Mouse (Mus musculus): ENCODE measurements around the gene Coa3.
"Not testable (repeated sequence)": the region's sequence is repeated elsewhere in the genome, so short reads cannot be mapped to it uniquely, and the experiment has no call there.

Gene Coa3

DNA sequence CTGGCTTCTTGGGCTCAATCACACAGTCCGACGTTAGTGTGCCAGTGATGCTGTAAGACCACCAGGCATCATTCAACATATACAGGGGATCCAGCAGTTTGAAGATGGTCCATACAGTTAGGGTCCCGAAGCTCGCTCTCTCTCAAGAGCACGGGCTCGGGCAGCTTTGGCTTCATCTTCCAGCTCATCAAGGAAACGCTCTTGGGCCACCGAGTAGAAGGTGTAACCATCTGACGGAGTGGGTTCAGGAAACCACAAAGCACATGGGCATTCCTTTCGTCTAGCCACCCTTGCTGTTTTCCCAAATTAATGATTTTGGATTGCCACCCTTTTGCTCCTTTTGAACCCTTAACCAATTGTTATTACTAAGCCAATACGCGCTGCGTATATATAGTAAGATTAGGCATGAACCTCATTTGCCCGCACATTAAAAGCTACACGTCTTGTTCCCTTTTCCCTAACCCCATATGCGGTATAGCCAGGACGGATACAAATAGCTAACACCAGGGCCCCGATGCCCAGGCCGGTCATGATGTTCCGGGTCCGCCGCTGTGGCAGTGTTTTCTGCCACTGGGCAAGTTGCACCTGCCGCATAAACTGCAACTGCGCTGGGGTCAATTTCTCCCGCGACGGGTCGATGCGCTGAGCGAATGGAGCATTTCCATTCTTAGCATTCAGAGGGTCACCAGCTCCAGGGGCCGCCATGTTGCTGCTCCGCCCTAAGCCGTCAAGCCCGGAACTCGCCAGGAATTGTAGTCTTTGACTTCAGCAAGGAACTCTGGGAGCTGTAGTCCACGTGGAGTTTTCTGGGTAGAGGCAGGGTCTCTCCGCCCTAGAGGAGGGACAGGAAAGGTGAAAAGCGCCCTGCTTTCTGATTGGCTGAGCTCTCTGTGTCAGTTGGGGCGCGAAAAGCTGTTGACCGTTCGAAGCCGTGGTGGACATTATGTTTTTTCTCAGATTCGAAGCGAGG is at the start of gene Coa3, which contains the start of gene Cntd1:
TSS of gene Coa3 (minus strand) at position 892 of the 970 bp plus-strand sequence.
TSS of gene Cntd1 (plus strand) at position 790 of the 970 bp plus-strand sequence.
- DNase-seq (ENCODE audit: low spot score), result peak; percentile 80

DNA sequence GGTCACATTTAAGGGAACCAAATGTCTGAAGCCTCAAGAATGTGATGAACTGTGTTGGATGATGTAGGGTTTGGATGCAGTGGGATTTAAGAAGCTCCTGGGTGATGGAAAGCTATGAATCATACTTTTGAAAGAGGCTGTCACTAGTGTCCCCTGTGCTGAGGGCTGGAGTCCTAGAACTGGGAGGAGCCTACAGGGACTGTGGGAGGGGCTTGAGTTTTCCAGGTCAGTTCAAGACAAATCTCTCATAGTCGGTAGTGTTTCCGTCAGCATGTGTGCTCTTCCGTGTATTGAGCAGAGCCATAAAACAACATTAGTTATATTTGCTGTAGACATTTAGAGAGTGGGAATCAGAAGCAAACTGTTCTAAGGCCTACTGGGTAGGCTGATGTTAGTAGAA is 48.4 kb upstream of the Coa3 start:
- no peak for DNase-seq (ENCODE audit: low spot score)

DNA sequence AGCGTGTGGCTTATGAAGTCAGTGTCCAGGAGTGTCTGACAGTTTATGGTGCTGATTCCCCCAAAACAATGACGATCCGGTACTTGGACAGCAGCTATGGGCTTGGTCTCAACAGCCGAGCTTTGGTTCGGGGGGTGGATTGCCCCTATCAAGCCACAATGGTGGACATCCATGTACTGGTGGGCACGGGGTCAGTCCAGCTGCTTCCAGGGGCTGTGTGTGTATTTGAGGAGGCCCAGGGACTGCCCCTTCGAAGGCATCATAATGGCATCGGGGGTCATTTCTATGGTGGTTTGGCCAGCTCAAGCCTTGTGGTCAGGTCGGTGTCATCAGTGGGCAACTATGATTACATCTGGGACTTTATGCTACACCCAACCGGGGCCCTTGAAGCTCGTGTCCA is 47.2 kb upstream of the Coa3 start:
- DNase-seq (ENCODE audit: low spot score), result no peak

DNA sequence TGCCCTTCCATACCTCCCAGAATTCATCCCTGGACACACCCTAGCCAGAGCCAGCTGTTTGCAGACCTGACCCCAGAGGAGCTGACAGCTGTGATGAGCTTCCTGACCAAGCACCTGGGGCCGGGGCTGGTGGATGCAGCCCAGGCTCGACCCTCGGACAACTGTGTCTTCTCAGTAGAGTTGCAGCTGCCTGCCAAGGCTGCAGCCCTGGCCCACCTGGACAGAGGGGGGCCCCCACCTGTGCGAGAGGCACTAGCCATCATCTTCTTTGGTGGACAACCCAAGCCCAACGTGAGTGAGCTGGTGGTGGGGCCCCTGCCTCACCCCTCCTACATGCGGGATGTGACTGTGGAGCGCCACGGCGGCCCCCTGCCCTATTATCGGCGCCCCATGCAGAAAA is 46.3 kb upstream of the Coa3 start:
- not testable (repeated sequence) for DNase-seq (ENCODE audit: low spot score)

DNA sequence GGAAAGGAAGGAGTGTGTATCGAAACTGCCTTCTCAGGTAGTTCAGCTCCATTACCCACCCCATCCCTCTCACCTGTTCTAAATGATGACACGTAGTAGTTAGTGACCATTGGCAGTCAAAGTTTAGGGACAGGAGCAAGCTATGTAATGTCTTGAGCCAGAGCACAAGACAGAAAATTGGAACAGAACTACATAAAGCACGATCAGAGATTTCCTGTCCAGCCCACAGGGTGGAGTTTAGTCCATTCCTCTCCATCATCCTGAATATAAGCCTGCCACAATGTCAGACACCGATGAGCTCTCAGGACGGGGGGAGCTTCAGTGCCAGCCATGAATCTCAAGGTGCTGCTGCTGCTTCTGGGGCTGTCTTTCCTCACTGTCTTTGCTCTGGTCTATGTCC is 45.8 kb upstream of the Coa3 start, which contains the start of gene Aoc2:
TSS of gene Aoc2 (plus strand) at position 301 of the 400 bp plus-strand sequence.
- no peak for DNase-seq (ENCODE audit: low spot score)

DNA sequence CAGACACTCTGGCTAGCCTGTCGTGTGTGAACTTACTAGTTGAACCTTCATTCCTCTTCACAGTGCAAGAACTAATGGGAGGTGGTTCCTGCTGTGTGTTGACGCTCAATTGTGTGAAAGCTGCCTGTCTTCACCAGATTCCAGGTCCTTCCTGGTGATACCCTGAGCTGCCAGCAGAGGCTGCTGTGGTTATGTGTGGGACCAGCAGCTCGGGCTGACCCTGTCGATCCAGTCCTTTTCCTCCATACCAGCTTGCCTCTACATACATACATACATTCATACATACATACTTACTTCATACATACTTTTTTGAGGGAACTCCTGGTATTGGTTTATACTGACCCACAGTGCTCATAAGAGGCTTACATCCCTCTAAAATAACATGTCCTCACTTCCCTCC is 44.7 kb upstream of the Coa3 start:
- peak; percentile 9 for DNase-seq (ENCODE audit: low spot score)

DNA sequence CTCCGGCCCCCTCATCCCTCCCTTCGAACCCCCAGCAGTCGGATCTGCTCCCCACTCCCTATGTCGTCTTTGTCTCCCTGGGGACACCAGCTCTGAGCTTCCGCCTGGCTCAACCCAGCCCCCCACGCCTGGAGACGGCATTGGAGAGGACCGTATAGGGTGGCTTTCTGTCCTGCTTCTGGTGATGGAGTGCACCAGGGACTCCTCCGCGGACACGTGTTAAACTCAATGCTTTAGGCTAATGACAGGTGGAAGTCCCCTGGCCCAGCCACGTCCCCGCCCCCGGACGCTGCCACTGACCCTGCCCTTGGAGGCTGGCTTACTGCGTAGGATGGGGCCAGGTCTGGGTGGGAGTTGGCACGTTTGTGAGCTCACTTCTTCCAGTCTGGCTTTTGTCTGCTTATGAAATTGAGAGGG is 37.6 kb upstream of the Coa3 start:
- DNase-seq (ENCODE audit: low spot score), result peak; percentile 28

DNA sequence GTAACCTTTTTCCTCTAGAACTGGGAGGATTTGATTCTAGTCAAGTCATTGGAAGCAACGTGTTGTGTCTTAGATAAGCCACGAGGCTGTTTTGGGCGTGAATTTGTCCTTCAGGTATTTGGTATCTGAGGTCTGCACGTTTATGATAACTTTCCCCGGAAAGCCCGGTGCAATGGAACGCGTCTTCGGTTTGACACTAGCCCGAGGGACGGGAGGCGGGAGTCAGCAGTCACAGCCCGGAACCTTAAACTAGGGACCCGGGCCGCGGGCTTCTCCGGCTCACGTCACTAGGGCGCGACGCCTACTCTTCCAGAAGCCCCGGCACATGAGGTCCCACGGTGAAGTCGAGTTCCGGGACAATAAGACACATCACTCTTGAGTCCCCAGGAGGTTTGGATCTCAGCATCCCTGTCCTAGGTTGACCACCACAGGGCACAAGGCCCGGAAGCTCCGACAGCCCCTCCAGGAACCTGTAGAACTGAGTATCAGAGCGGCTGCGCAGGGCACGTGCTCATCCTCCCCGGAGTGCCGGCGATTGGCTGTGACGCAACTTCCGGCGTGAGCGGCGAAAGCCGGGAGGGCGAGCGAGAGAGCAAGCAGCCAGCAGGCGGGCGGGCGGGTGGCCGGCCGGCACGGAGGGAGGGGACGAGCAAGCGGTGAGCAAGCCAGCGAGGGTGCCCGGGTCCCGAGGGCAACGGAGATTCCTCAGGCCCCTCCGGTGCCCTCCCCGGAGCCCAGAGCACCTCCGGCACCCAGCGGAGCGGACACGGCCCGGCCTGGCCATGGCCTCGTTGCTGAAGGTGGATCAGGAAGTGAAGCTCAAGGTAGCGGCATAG is 37.0 kb upstream of the Coa3 start, which contains the start of gene Psme3:
TSS of gene Psme3 (plus strand) at position 549 of the 836 bp plus-strand sequence.
- peak; percentile 88 for DNase-seq (ENCODE audit: low spot score)

DNA sequence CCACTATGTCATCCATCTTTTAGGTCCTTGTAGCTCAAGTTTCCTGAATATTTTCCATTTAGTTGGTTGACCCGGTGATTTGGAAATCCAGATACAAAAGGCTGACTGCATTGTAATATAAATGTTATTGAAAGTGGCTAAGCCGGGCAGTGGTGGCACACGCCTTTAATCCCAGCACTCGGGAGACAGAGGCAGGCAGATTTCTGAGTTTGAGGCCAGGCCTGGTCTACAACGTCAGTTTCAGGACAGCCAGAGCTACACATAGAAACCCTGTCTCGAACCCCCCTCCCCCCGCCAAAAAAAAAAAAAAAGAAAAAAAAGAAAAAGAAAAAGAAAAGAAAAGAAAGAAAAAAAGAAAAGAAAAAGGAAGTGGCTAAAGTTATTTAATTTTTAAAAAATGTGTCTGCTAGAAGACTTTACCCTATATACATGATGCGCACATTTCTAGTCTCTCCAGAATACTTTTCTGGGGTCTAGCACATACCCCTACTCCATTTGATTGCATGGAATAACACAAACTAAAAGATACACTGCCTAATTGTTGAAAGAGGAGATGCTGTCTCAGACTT is 36.3 kb upstream of the Coa3 start:
- DNase-seq (ENCODE audit: low spot score), result no peak

DNA sequence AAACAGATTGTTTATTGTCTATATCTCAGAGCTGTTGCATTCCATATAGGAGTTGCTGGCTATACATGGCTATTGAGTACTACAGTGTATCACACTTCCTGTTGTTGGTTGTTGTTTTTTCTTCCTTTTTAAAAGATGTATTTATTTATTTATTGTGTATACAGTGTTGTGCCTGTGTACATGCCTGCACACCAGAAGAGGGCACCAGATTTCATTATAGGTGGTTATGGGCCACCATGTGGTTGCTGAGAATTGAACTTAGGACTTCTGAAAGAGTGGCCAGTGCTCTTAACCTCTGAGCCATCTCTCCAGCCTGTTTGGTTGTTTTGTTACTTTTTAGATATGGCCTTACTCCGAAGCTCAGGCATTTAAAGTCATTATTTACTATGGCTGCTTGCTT is 35.7 kb upstream of the Coa3 start:
- DNase-seq (ENCODE audit: low spot score), result no peak

DNA sequence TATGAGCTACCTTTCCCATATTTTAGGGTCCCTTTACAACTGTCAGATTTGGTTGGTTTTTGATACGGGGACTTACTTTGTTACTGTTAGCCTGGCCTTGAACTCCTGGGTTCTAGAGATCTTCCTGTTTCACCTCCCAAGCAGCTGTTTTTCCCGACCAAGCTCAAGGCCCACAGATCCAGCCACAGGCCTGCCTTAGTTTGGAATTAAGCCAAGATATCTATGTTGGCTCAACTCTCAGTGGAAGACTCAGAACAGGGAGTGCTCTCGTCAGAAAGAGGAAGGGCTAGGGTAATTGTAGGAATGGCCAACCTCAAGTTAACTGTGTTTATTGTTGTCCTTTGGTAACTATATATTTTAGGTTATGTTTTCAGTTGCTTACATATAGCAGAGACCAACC is 33.2 kb upstream of the Coa3 start:
- no peak for DNase-seq (ENCODE audit: low spot score)

DNA sequence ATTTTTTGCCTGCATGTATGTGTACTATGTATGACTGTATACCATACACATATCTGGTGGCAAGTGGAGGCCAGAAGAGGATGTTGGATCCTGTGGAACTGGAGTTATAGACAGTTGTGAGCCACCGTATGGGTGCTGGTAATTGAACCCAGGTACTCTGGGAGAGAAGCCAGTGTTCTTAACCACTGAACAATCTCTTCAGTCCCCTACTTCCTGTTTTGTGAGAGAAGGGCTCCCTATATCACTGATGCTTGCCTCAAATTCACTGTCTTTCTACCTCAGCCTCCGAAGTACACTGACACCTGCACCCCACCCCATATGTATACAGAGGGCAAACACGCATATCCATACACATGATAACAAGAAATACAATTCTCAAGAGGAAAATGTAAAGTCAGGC is 32.2 kb upstream of the Coa3 start:
- no peak for DNase-seq (ENCODE audit: low spot score)

DNA sequence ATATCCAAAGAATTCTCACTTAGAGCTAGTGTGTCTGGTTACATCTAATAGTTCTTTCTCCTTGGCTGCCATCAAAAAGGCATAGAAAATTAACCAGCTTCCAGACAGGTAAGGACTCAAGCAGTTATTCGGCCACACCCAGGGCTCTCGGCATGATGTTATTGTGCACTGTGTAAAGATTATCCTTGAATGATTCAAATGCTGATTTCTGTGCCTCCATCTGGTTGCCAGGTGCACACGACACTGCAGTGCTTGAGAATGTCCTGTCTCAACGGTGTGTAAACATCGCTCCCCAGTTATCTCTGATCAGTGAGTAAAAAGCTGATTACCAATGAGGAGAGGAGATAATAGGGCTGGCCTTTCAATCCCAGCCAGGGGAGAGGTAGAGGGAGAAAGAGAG is 28.8 kb upstream of the Coa3 start:
- no peak for DNase-seq (ENCODE audit: low spot score)

DNA sequence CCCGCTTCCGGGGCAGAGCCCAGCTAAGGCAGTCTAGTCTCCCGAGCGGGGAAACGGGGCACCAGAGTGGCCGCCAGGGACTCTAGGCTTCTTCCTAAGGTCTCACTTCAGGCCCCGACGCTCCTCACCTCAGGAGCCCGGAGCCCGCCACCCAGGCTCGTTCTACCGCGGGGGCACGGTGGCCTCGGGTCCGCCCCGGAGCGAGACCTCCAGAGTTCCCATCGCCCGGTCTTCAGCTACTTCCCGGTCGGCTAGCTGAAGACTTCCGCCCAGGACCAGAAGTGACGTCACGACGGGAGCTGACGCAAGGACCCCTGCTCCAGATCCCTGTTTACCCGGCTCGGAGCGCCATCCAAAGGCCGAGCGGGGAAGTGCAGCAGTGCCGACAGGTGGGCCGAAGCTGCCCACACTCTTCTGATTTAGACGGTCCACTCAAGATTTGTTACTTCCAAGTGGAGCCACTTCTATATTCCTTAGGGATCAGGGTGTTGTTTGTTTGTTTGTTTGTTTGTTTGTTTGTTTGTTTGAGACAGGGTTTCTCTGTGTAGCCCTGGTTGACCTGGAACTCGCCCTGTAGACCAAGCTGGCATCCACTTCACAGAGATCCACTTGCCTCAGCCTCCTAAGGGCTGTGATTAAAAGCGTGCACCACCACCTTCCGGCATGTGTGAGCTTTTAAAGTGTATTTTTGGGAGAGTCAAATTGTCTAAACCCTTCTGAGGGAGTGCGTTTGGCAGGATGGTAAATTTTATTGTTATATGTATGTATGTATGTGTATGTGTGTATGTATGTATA is 23.3 kb upstream of the Coa3 start, which contains the start of gene Becn1:
TSS of gene Becn1 (minus strand) at position 283 of the 795 bp plus-strand sequence.
- peak; percentile 92 for DNase-seq (ENCODE audit: low spot score)

DNA sequence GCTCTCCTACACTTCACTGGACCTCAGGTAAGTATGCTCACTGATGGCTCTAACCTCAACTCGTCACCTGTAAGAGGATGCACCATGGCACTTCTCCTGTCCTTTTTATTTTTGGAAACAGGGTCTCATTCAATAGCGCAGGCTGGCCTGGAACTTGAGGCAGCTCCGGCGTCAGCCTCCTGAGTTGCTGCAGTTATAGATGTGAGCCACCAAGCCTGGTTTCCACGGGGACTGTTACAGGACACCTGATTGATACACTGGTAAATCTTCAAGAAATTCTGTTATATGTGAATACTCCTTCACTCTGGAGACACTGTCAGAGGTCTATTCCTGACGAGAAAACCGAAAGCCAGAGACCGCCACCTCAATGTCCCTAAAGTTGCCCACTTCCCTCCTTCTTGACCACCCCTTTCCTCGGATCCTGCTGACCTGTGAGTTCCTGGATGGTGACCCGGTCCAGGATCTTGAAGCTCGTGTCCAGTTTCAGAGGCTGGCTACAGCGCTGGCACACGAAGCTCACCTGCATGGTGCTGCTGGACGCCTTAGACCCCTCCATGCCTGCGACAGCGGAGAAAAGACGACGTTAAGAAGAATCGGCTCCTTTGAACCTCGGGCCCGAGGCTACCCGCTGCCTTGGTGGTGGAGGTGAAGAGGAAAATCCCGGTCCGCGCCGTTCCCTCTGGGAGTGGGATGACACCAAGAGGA is 22.5 kb upstream of the Coa3 start:
- no peak for DNase-seq (ENCODE audit: low spot score)

DNA sequence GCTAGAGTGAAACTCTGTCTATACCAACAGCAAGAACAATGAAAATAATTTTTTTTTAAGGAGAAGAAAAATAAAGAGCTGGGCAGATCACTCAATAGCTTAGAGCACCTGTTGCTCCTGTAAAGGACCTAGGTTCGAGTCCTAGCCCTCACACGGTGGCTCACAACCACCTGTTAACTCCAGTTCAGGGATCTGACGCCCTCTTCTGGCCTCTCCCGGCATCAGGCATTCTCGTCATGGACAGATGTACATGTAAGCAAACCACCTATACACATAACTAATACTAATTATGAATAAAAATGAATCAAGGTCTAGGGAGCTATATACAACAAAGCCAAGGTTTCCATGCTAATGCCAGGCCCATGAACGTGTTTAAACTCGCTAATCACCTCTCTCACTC is 22.0 kb upstream of the Coa3 start:
- no peak for DNase-seq (ENCODE audit: low spot score)

DNA sequence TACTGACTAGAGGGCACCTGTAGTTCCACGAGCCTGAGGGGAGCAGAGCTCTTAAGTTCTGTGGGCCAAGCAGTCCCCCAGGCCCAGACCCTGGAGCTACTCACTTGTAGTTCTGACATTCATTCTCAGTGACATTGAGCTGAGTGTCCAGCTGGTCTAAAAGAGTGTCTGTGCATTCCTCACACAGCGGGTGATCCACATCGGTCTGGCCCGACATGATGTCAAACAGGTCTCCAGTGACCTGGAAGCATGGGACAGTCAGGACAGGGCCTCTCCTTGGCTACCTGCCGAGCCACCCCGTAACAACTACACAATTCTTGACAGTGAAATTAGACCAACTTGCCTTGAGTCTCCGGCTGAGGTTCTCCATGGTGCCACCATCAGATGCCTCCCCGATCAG is 16.3 kb upstream of the Coa3 start:
- no peak for DNase-seq (ENCODE audit: low spot score)

DNA sequence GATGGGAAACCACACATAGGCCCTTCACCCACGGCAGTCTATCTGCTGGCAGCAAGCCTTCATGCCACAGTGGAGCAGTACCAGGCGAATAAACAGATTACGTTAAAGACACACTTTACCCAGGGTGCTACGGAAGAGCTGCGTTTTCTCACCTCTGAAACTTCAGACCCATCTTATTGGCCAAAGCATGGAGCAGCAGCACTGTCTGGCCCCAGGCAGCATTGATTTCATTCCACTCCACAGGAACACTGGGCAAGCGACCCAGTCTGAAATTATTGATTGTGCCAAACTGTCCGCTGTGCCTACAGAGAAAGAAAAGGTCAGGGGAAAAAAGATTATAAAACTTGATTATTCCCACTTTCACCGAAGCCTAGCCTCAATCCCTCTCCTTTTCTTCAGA is 12.3 kb upstream of the Coa3 start:
- no peak for DNase-seq (ENCODE audit: low spot score)

DNA sequence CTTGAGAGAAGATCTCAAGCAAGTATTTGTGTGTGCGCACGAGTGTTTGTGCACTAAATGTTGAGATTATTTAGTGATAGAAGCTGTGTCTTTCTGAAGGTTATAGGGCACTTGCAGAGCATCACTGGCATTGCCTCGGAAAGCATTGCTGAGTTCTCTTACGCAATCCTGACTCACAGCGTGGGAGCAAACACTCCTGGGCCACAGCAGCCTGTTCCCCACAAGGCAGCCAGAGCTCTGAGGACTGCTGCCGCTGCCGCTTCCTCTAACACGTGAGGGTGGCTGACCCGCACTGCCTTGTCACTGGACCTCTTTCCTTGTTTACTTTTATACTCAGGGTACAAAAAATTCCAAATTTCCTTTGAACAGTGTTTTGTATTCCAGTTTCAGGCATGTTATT is 8.4 kb upstream of the Coa3 start:
- no peak for DNase-seq (ENCODE audit: low spot score)

DNA sequence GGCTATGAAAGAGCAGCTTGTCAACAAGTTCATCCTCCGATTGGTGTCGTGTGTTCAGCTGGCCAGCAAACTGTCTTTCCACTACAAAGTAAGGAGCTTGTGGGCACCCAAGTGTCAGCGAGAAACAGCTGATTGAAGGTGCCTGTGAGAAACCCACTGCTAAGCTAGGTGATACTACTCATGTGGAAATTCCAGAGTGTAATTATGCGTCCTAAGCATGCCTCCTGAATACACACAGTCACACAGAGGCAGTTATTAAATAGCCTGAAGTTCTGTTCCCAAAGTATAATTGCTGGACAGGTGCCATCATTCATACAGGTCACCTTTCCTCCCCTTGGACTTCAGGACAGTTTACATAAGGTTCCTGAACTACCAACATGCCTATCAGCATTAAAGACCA is 4.9 kb upstream of the Coa3 start:
- no peak for DNase-seq (ENCODE audit: low spot score)

DNA sequence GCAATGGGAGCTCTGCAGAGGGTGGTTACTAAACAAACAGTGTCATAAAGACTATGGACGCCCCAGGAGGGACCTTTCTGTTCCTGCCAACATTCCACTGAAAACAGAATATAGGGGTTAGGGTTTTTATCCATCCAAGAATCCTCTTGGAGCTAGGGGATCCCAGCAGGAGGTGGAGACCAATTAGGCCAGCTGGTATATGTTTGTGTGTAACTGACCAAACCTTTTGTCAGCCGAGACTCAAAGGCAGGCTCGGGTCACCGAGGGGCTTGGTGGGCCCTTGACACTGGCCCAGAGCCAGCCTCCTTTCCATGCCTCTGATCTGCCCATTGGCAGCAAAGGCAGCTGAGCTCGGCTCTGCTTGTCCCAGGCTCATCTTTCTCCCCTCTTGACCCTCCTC is 4.0 kb upstream of the Coa3 start:
- no peak for DNase-seq (ENCODE audit: low spot score)
